Comparison of ENCODE assay signal across 14 mouse cellular contexts in genomic region chr9:30040396-30040795, GRCm38 (mm10).
A peak's percentile ranks its signal among the peaks of the same experiment; 100 is the strongest.
DNase-seq lines count a peak whose midpoint lies in the region; ATAC-seq and TF ChIP-seq lines count a peak whose summit lies in the region.
"Had no signal": no experiment of that assay in that cellular context is flagged by ENCODE, and none has a peak within 500 bp of the region (broad histone marks: within the 10 kb centered on the region; RNA-seq: fewer than 3 reads in every experiment).

No protein-coding gene starts in this region.

- DNase-seq in kidney, postnatal 10 days, result peak; percentile 15
- no peak for DNase-seq in kidney, postnatal 14 days
- peak; percentile 95 for DNase-seq in brain, embryonic 14.5 days (ENCODE audit: low read depth)
- peak; percentile 24 for DNase-seq in embryonic facial prominence, embryonic 11.5 days (ENCODE audit: low spot score)
- DNase-seq in midbrain, embryonic 10.5 days (ENCODE audit: low spot score), result peak; percentile 17
- no peak for DNase-seq in frontal cortex, adult 2 months (ENCODE audit: extremely low spot score in 1 of 2, low spot score in 1 of 2)
- no peak for DNase-seq in lung, adult 18-20 months
- DNase-seq: gastrocnemius, postnatal 10 days; right cerebral cortex, adult 18-20 months had no signal

- no peak overlapping the region for H3K27ac ChIP-seq in embryonic facial prominence, embryonic 11.5 days (replicated peaks; ENCODE audit: low read depth, low read length)
- H3K27ac ChIP-seq in midbrain, embryonic 10.5 days (replicated peaks), result no peak overlapping the region
- H3K27ac ChIP-seq: embryonic facial prominence, embryonic 13.5 days had no signal

- H3K4me1 ChIP-seq in embryonic facial prominence, embryonic 11.5 days (ENCODE audit: control insufficient read depth, insufficient read depth, low read length), result no peaks in the 10 kb centered on the region
- H3K4me1 ChIP-seq in midbrain, embryonic 10.5 days, result peaks cover 9% of the 10 kb centered on the region
- H3K4me1 ChIP-seq: megakaryocyte, embryonic 14.5 days had no signal

- H3K4me3 ChIP-seq in embryonic facial prominence, embryonic 11.5 days (ENCODE audit: low read depth, low read length), result no peak overlapping the region
- H3K4me3 ChIP-seq in midbrain, embryonic 10.5 days, result no peak overlapping the region
- H3K4me3 ChIP-seq: embryonic facial prominence, embryonic 13.5 days; megakaryocyte, embryonic 14.5 days had no signal

- no peaks in the 10 kb centered on the region for H3K27me3 ChIP-seq in embryonic facial prominence, embryonic 11.5 days (ENCODE audit: control insufficient read depth, insufficient read depth, low read length)
- no peaks in the 10 kb centered on the region for H3K27me3 ChIP-seq in midbrain, embryonic 10.5 days (ENCODE audit: low read depth, poor library complexity, severe bottlenecking)
- H3K27me3 ChIP-seq: embryonic facial prominence, embryonic 13.5 days; megakaryocyte, embryonic 14.5 days had no signal

- H3K4me2 ChIP-seq in embryonic facial prominence, embryonic 11.5 days (ENCODE audit: low read depth, low read length), result no peak overlapping the region
- H3K4me2 ChIP-seq: embryonic facial prominence, embryonic 13.5 days; liver, embryonic 11.5 days had no signal

- no peak for TF ChIP-seq CTCF in brain, embryonic 14.5 days (IDR thresholded peaks at IDR 0.05; ENCODE audit: borderline replicate concordance, extremely low read depth, insufficient read depth, insufficient read length)

- no peak for ATAC-seq in embryonic facial prominence, embryonic 11.5 days (replicated peaks; ENCODE audit: insufficient number of reproducible peaks, low FRiP score, low TSS enrichment, low read depth)
- no peak for ATAC-seq in megakaryocyte, adult 5-6 weeks (ENCODE audit: poor library complexity, severe bottlenecking)
- ATAC-seq: CD4-positive, CD25-positive, alpha-beta regulatory T cell, adult 4 months had no signal

- no peaks in the 10 kb centered on the region for H3K9me3 ChIP-seq in embryonic facial prominence, embryonic 11.5 days (replicated peaks; ENCODE audit: control insufficient read depth, low read length)
- H3K9me3 ChIP-seq in midbrain, embryonic 10.5 days (replicated peaks), result no peaks in the 10 kb centered on the region
- H3K9me3 ChIP-seq: embryonic facial prominence, embryonic 13.5 days; megakaryocyte, embryonic 14.5 days had no signal

- 16% methylated on average over 4 of the region's 4 CpGs for WGBS in embryonic facial prominence, embryonic 11.5 days
- WGBS in midbrain, embryonic 10.5 days, result 28% methylated on average over 4 of the region's 4 CpGs

- TF ChIP-seq POLR2A in brain, embryonic 14.5 days (IDR thresholded peaks at IDR 0.05; ENCODE audit: borderline replicate concordance, extremely low read depth, insufficient read depth, insufficient read length, poor library complexity, severe bottlenecking), result no peak

- no peaks in the 10 kb centered on the region for H3K36me3 ChIP-seq in embryonic facial prominence, embryonic 11.5 days (replicated peaks; ENCODE audit: control insufficient read depth, insufficient read depth, low read depth, low read length)
- no peaks in the 10 kb centered on the region for H3K36me3 ChIP-seq in midbrain, embryonic 10.5 days
- H3K36me3 ChIP-seq: embryonic facial prominence, embryonic 13.5 days had no signal

- no peak overlapping the region for H3K9ac ChIP-seq in embryonic facial prominence, embryonic 11.5 days (replicated peaks; ENCODE audit: low read length)
- H3K9ac ChIP-seq: embryonic facial prominence, embryonic 13.5 days had no signal

Comparison
In these comparisons a context has a peak if more than half of its experiments do, and no peak if none do; other contexts are left out.
1. DNase-seq: peak in kidney, postnatal 10 days (single experiment), brain, embryonic 14.5 days (single experiment), embryonic facial prominence, embryonic 11.5 days (single experiment) and midbrain, embryonic 10.5 days (single experiment); none in kidney, postnatal 14 days (single experiment), frontal cortex, adult 2 months (0 of 2) and lung, adult 18-20 months (0 of 2).